Mouse (Mus musculus) bone marrow, adult 2 months (tissue): ENCODE results near the gene Ehbp1l1.

Experiments
- CTCF ChIP-seq: fragments of 200-500 bp; IDR thresholded peaks from 2 replicates; pipeline ENCODE4 v1.5.1; 2011; ENCODE audit warnings: low read length, control low read depth; ENCODE audit not compliant: control insufficient read depth, insufficient read depth
- POLR2A ChIP-seq: fragments of 200-500 bp; IDR thresholded peaks from 2 replicates; pipeline ENCODE4 v1.6.1; 2011; ENCODE audit warnings: low read depth, mild to moderate bottlenecking, control low read depth, low read length, borderline replicate concordance; ENCODE audit not compliant: control insufficient read depth

- TF ChIP-seq CTCF (no peak), POLR2A (peak; percentile 91)
Observed at GRCm38 (mm10) chr19:5729444-5729815, 3.3 kb upstream of the Ehbp1l1 start, which contains the start of gene Fam89b.
